Mouse (Mus musculus) lung, postnatal 0 days (tissue): ENCODE data around the gene Tgfb3.

Source experiments
- CTCF ChIP-seq: IDR thresholded peaks from 2 replicates; pipeline ENCODE4 v1.5.1; 2016; ENCODE audit warnings: antibody characterized with exemption, mild to moderate bottlenecking
- EP300 ChIP-seq: IDR thresholded peaks from 2 replicates; pipeline ENCODE4 v1.6.1; 2016; ENCODE audit warnings: antibody characterized with exemption, mild to moderate bottlenecking, control low read depth

DNA sequence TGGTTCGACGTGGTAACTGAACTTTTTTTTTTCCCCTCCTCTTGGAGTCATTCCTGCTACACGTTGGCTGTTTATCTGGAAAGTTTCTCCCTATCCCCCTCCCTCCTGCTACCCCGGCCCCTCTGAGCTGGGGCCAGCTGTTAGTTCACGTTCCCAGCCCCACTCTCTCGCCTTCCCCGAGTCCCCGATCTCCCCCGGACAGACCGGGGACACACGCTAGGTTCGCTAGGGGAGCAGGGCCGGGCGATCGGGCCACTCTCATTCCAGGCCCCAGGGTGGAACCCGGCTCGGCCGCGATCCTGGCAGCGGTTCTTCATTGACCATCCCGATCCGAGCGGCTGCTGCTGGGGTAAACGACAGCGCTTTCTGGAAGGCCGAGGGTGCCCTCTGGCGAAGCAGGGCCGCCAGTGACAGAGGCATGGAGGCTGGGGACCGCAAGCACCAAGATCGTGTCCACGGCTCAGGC lies 394 bp upstream of the Tgfb3 start:
- TF ChIP-seq CTCF (peak; percentile 98), EP300 (no peak)
